Mouse (Mus musculus): Measurements from ENCODE around the gene Krtap19-1.

Gene Krtap19-1

DNA sequence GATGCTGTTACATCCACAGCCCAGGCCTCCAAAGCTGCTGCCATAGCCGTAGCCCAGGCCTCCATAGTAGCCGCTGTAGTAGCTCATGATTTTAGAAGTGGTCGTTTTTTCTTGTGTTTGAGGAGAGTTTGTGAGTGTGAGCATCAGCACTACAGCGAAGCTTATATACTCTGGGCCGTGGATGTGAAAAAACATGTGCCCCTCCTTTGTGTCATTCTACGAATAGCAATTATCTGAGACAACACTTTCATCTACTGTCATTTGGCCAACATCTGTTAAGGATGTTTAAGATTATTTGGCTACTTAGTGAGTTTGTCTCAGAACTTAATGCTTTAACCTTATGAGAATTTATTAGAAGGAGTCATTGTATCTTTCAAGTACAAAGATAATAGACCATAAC lies at the start of gene Krtap19-1:
Gene Krtap19-1 (minus strand): TSS at position 101 of the 400 bp plus-strand sequence.
- DNase-seq (ENCODE audit: extremely low read depth, low read depth): no peak

DNA sequence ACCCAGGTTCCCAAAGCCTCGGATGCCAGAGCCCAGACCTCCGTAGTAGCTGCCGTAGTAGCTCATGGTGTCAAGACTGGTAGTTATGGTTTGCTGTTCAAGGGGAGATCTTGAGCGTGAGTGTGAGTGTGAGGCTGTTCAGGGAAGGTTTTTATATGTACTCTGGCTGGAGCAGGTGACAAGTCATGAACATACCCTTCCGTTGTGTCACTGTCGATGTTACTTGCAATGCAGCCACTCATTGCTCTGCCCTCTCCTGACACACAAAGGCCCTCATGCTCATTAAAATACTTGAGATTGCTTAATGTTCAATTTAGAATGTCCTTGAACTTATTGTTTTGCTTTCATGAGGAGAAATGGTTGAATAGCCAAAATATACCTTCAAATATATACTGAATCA lies 27.1 kb upstream of the Krtap19-1 start, which contains the start of gene Krtap19-5:
Gene Krtap19-5 (minus strand): TSS at position 101 of the 400 bp plus-strand sequence.
- DNase-seq (ENCODE audit: extremely low read depth, low read depth): no peak

DNA sequence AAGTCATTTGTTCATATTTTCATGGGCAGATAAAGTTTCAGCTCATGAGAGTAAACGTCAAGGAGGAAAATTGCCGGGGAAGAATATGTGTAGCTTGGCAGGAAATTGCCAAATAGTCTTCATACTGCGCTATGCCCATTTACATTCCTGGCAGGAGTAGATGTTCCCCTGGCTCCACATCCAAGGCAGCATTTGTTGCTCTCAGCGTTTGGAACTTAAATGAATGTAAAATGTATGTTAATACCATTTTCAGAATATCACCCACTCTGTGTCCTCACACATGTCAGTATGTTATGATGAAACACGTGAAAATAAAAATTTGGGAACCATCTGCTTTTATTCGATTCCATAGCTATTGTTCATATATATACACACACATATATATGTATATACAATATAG lies 17.7 kb upstream of the Krtap19-1 start:
- no peak for DNase-seq (ENCODE audit: extremely low read depth, low read depth)

DNA sequence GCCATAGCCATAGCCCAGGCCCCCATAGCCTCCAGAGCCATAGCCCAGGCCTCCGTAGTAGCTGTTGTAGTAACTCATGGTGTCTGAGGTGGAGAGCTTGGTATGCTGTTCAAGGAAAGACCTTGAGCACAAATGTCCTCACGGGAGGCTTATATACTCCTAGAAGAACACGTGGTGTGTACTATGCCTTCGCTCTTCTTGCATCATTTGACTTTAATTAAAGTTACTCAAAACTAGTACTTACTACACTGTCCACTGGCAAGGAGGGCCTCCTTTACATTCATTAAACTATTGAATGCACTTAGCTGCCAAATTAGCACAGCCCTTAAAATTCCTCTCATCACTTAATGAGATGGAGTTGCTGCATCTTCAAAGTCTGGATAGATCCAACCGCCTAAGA lies 15.8 kb upstream of the Krtap19-1 start, which contains the start of gene Krtap19-4:
Gene Krtap19-4 (minus strand): TSS at position 101 of the 400 bp plus-strand sequence.
- no peak for DNase-seq (ENCODE audit: extremely low read depth, low read depth)

DNA sequence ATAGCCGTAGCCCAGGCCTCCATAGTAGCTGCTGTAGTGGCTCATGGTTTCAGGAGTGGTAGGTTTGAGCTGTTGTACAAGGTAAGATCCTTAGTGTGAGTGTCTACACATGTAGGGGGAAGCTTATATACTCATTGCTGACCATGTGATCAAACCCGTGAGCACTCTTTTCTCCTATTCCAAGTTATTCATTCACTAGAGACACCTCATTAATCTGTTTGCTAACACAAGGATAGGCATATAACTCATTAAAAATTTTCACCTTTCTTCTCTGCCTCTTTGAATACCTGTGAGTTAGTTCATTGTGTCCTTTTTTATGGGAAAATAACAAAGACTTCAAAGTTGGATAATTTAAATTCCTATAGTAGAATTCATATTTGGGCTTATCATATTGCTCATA lies 8.7 kb upstream of the Krtap19-1 start, which contains the start of gene Krtap19-3:
Gene Krtap19-3 (minus strand): TSS at position 101 of the 400 bp plus-strand sequence.
- DNase-seq (ENCODE audit: extremely low read depth, low read depth): no peak

DNA sequence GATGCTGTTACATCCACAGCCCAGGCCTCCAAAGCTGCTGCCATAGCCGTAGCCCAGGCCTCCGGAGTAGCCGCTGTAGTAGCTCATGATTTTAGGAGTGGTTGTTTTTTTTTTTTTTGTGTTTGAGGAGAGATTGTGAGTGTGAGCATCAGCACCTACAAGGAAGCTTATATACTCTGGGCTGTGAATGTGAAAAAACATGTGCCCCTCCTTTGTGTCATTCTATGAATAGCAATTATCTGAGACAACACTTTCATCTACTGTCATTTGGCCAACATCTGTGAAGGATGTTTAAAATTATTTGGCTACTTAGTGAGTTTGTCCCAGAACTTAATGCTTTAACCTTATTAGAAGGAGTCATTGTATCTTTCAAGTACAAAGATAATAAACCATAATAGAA lies 5.0 kb upstream of the Krtap19-1 start, which contains the start of gene Krtap19-2:
Gene Krtap19-2 (minus strand): TSS at position 101 of the 400 bp plus-strand sequence.
- no peak for DNase-seq (ENCODE audit: extremely low read depth, low read depth)

DNA sequence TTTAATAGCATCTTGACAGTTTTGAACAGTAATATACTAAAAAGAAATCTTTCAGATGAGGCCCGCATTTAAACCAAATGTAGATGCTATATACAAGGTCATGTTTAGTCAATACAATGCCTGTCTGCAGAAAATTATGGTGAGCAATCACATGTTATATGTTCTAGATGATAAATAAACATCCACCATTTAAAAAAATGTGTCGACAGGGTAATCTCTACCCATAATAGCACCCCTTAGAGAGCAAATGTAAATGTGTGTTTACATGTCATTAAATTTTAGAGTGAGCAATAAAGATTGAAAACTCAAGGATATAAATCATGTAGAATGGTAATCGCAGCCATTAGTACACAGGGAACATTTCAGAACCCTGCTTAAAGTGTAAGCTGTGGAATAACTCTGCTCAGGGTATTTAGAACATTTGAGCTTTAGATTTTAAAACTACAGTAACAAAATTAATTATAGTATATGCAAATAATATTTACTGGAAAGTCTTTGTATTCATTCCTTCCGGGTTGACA lies 4.3 kb downstream of the Krtap19-1 start:
- no peak for DNase-seq (ENCODE audit: extremely low read depth, low read depth)

DNA sequence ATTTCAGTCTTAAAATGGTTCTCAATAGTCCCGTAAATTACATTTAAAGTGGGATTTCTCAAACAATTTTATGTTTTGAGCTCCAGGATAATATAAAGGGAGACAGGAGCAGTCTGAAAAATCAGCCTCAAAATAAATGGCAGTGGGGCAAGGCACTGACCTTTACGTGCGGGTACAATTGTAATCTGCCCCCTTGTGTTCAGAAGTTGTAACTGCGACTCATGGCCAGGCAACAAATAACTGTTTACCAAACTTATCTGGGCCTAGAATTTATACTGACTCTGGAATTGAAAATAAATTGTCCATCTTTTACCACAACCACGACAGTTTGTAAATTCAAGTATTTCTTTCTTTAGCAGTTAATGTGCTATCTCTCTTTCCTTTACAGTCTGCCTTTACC lies 17.8 kb downstream of the Krtap19-1 start:
- DNase-seq (ENCODE audit: extremely low read depth, low read depth): peak; percentile 0

DNA sequence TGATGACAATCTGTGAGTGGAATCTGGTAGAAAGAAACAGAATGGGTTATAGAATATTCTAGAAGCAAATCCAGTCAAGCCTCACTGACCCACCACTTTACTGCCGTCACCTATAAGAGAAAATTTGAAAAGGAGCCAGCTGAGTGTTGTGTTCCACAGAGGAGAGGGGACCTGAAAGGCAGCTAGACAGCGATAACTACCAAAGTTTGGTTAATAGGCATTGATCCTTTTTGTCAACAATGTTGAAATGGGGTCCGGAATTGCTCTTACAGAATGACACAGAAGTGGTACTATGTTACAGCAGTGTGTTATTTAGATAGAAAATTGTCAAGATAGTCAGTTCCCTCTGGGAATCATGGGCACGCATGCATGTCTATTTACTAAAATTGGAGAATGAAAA lies 20.7 kb downstream of the Krtap19-1 start:
- no peak for DNase-seq (ENCODE audit: extremely low read depth, low read depth)

DNA sequence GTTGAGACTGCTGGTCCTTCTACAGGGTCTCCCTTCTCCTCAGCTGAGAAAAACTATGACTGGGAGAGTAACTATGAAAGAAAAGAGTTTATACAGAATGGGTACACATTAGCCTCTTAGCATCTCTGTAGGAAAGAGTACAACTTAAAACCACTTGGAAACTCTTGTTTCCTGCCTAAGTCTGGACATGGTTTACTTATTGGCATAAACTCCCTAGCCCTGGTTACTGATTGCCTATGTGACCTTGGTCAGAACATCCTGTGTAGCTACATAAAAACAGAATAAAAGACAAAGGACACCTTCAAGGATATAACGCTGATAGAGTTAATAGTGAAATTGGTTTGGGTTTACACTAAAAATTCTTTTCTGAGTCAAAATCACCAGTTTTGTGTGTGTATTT lies 21.8 kb downstream of the Krtap19-1 start:
- DNase-seq (ENCODE audit: extremely low read depth, low read depth): no peak

DNA sequence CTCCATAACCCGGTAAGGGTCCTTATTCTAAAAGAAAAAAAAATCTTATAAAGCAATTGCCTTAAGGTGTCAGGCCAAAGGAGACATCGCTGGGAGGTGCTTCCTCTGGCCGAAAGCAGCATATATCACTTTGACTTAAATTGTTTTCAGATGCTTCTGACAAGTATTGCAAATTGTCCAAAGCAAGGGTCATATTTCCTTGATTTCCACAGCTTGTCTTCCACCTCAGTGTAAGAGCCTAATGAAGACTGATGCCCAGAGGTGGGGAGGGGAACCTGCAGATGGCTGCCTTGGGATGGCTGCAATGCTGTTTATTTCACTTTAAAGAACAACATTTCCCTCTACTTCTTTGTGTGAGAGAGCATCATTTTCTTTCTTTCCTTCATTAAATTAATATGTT lies 42.2 kb downstream of the Krtap19-1 start:
- DNase-seq (ENCODE audit: extremely low read depth, low read depth): no peak

DNA sequence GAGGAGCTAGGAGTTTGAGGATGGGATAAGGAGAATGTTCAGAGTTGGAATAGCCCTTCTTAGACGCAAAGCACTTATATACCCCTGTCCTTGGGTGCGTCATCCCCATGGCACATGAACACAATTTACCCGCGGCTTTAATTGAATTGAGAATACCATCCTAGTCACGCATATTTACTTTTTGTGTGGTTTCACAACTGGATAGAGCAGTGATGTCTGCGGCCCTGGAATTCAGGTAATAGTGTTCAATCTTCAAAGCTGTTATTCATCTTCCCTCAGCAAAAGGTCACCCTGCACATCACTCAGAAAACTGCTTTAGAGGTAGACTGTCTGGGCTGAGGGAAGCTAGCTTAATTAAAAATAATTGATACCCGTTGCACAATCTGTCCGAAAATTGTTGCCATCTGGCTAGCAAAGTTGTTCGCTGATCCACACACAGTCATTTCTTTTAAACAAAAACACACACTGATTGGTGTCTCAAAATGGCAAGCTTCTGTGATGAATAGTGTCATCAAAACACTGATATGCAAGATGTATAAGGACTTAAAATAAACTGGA lies 43.0 kb downstream of the Krtap19-1 start, which contains the start of gene Krtap14:
Gene Krtap14 (minus strand): TSS at position 51 of the 558 bp plus-strand sequence.
- DNase-seq (ENCODE audit: extremely low read depth, low read depth): no peak

DNA sequence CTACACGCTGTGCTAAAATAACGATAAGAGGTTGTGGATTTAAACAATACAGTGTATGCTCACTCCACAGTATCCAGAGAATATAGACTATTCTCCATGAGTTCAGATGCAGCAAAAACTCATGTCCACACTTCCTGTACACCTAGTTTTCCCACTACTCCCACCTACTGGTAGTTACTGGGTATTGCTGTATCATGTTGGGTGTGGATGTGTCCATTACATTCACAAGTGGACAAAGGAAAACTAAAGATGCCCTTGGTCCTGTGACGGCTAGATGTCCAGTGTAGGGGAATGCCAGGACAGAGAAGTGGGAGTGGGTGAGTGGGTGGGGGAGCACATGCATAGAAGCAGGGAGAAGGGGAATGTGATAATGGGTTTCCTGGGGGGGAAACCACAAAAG lies 45.5 kb downstream of the Krtap19-1 start:
- peak; percentile 1 for DNase-seq (ENCODE audit: extremely low read depth, low read depth)

DNA sequence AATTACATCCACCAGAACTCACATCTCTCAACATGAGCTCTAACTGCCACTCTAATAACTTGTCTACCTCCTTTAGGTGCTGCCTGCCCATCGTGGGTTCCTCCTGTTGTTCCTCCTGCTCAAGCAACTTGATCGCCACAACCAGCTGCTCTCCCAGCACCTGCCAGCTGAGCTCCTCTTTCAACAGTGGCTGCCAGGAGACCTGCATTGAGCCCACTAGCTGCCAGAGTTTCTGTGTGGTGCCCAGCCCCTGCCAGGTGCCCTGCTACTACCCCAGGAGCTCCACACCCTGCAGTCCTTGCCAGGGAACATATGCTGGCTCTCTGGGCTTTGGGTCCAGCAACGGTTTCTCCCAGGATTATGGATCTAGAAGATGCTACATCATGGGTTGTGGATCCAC lies 49.1 kb downstream of the Krtap19-1 start, which contains the start of gene Krtap15:
Gene Krtap15 (plus strand): TSS at position 150 of the 400 bp plus-strand sequence.
- DNase-seq (ENCODE audit: extremely low read depth, low read depth): no peak

All from MEL-GATA-1-ER (cell line).